Mouse (Mus musculus): ENCODE results near the gene Coro2a.

DNA sequence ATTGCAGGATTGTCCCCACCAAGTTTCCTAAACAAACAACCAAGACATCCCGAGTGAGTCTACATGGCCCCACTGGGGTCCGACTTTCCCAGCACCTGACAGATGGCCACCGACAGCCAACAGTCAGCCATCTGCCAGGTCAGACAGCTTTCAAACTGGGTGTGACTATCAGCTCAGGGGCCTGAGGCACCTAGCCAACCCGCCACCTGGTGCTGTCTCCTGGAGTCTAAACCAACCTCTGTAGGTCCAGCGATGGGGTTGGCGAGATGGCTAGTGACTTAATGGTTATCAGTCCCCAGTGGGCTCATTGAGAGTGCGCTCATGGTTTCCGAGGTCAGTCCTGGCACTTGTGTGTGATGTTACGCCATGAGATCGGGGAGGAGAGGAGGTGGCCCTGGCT, 23.1 kb upstream of the Coro2a start:
- no peak for TF ChIP-seq CTCF (IDR thresholded peaks at IDR 0.05)
- TF ChIP-seq EP300 (IDR thresholded peaks at IDR 0.05; ENCODE audit: insufficient read depth, low read depth, low read length), result no peak
- TF ChIP-seq POLR2A (IDR thresholded peaks at IDR 0.05; ENCODE audit: insufficient read depth, low read depth, low read length), result no peak

All from heart, adult 2 months (tissue).